Mouse (Mus musculus) kidney, adult 8-10 months (tissue): Measurements from ENCODE around the gene Tm4sf1.

ENCODE experiments used
- DNase-seq, 2 experiments: peaks; one replicate each; pipeline ENCODE4 v3.0.0; 2022

Gene Tm4sf1

DNA sequence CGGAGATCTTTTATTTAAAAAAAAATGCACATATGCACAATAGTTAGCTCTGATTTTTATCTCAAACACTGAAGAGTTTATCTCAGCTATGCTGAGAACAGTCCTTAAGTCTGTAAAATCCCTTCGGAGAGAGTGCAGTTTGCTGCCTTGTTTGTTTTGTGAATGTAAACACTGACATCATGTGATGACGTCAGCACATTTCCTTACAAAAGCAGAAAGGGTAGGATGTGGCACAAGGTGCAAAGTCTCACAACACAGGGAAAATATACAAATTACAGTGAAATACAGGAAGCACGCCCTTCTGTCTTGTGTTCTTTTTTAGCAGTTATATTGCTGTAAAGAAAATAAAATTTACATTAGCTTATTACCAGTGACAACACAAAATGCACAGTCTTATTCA, 14.3 kb downstream of the Tm4sf1 start:
- DNase-seq, result no peak

DNA sequence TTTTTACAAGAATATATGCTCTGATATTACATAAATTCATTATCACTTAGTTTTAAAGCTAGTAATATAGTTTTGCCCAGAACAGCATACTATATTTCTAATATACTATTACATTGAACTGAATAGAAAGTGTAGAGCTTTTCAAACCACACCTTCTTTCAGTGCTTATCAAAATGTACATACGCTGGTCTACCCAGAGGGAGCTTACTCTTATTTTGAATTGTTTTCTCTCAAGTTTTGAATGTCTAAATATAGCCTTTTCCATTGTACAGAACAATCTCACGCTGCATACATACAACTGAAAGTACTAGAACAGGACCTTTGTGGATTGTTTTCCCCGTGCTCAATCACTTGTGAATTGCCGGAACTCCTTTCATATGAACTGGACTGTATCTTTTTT, 23.6 kb downstream of the Tm4sf1 start:
- no peak for DNase-seq

DNA sequence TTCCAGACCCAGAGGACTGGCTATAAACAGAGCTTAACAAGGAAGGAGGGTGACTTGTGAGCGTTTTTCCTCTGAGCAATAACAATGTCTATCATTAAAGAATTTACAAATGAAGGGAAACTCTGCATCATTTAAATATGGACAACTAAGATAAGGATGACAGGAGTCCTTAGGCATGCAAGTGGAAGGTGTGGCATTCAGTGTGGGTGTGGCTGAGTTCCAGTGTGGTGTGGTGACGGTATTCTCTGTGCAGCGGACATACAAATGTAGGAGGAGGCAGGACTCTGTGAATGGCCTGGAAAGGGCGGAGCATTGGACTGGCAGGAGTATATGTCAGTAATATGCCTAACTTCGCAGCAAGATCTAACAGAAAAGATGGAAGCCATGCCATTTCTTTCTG, 24.3 kb downstream of the Tm4sf1 start:
- DNase-seq, result peak in 1 of 2 experiments; percentile 25

DNA sequence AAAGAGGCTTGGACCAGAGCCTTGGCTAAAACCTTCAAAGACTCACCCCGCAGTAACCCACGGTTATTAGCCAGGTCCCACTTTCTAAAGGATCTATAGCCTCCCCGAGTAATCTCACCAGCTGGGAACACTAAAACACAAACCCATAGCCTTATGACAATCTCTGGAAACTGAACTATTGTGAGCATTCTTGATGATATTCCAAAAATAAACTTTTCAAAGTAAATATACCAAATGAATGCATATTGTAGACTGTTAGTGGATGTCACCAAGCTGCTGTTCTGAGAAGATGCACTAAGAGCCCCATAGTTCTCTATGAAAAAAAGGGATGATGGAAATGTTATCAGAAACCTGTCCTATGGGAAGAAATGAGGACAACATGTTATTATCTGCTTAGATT, 25.0 kb downstream of the Tm4sf1 start:
- DNase-seq, result no peak

DNA sequence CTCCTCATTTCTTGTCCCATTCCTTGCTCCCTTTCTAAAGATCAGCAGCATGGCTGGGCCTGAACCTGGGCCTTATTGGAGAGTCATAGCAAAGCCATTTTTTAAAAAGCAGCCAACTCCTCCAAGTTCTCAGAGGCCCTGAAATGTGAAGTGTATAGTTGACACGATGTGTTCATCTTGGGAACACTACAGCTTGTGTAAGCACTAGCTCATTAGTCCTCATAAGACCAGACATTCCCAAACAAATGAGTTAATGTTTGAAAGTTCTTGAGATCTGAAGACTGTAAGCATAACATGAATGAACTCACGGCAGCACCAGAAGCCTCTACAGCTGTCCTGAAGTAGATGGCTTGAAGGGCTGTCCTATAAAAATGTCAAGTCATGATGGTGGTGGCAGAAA, 32.8 kb downstream of the Tm4sf1 start:
- no peak for DNase-seq

DNA sequence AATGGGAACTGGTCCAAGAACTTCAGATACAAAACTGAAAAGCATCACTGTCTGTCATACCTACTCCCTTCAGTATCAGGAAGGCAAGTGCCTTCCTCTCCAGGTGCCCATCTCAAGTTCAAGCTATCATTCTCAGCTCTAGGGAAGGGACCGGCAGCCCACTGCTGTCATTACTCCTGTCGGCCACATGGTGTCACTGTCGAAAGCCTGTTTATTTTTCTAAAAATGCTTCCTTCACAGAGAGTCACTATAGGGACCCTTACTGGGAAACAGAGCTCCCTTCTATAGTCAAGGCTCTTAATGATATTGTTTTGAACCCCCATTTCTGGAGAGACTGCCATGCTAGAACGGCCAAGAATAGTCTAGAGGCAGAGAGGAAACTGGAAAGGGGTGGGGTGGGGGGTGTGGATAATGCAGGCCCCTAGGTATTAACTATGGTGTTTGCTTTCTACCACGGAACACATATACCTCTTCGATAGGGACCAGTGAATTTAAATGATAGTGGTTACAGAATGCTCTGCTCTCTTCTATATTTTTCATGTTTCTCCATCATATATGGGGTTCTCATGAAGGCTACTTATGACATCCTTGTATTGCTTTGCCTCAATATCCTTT, 34.1 kb downstream of the Tm4sf1 start:
- peak; percentile 12 to 48 for DNase-seq

DNA sequence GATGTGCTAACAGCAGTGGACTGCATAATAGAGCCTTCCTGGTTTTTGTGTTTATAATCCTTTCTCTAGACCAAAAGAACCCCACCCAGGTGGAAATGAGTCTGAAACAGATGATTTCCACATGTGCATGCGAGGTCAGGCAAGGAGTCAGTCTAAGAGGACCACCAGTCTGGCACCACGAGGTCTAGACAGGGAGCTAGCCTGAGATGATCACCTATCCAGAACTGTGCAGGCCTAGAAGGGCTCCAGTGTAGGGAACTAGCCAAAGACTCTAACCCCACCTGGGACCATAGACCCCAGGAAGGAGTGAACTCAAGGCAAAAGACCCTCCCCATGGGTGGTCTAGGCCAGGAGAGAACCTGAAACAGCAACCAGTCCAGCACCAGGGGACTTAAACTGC, 48.7 kb downstream of the Tm4sf1 start:
- no peak for DNase-seq

DNA sequence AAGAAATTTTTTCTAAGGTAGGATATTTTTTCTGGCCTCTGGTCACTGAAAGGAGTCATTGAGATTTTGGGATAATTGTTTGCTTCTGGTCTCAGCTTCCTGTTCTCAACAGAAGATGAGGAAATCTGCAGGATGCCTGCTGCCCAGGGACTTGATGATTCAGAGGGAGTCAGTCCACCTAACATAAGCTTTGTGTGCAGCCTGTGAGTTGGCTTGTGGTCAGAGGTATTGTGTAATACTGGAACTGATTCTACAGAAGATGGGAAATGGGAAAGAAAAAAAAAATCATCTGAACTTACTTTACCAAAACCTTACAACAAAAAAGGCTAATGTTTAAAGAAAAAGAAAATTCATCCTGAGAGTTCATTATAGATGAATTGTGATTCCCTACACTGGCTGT, 49.2 kb downstream of the Tm4sf1 start:
- no peak for DNase-seq

DNA sequence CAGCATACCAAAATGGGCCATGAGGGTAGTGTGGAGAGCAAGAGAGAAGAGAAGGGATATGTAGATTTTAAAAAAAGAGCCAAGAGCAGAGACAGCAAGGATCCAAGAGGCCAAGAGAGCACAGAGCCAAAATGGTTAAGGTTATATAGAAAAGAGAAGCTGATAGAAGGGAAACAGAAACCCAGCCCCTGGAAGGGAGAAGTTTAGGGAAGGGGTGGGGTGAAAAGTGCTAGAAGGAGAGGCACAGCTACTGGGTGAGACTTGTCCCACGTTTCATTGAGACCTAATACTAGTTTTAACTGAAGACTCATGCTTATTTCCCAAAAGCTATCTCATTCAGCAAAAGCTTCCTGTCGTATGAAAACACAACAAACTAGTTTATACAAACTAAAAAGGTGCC, 56.5 kb downstream of the Tm4sf1 start:
- DNase-seq, result no peak
